Mouse (Mus musculus) liver, postnatal 0 days (tissue): ENCODE measurements around the gene 2310022A10Rik.

Experiments
- CTCF ChIP-seq: sonication (generic); IDR thresholded peaks from 2 replicates; pipeline ENCODE4 v1.5.1; 2016; ENCODE audit warnings: antibody characterized with exemption, low read depth
- EP300 ChIP-seq: IDR thresholded peaks from 2 replicates; pipeline ENCODE4 v1.6.1; 2016; ENCODE audit warnings: antibody characterized with exemption, low read depth, mild to moderate bottlenecking

DNA sequence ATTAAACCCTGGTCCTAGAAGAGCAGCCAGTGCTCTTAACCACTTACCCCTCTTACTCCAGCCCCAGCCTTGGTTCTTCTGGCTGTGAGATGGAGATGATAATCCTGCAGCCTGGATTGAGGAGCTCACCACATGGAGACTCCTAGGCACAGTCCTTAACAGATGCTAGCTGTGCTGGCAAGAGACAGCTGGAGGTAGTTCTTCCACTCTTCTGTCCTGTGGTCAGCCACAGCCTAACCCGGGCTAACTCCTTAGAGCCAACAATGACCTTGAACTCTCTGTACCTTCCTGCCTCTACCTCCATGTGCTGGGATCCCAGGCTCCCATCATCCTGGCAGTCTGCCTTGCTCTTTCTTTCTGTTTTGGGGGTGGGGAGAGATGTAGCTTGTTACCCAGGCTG lies 7.9 kb downstream of the 2310022A10Rik start:
- no peak for TF ChIP-seq CTCF
- no peak for TF ChIP-seq EP300
